Mouse (Mus musculus): ENCODE measurements around the gene Gm6401. TPM values are rescaled to one million over a fixed set of nuclear protein-coding genes. Genes with fewer than 3 reads are reported as not detected.
"Not testable (repeated sequence)": the region's sequence is repeated elsewhere in the genome, so short reads cannot be mapped to it uniquely, and the experiment has no call there.

The Gm6401 gene
- not detected for total RNA-seq (2021)
- long read RNA-seq, experiment 1, result 0 reads
- long read RNA-seq, experiment 2, result 0 reads

DNA sequence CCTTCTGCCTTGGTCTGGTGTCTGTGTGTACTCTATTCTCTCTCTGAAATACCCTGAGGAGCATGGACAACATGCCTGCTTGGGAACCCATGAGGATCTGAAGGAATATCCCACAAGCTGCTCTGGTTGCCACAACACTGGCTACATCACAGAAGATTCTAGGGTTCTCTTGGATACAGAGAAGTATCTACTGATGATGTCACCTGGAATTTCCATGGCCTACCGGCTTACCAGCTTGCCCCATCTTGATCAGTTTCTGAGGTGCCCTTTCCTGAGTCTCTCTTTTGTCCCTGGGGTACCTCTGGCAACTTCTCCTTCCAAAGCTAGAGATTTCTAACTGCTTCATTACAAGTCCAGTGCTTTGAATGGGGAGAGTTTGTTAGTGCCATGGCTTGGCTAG is at the start of gene Gm6401:
TSS of gene Gm6401 (minus strand) at position 101 of the 400 bp plus-strand sequence.
- DNase-seq (ENCODE audit: low spot score in 2 of 2), result not testable (repeated sequence)

DNA sequence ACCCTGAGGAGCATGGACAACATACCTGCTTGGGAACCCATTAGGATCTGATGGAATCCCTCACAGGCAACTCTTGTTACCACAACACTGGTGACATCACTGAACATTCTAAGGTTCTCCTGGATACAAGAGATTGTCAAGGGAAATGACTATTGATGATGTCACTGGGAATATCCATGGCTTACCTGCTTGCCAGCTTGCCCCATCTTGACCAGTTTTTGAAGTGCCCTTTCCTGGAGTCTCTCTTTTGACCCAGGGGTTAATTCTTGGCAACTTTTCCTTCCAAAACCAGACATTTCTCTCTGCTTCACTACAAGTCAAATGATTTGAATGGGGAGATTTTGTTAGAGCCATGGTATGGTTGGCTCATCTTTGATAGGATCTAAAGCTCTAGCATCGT is 15.5 kb upstream of the Gm6401 start, which contains the start of gene Gm3543:
TSS of gene Gm3543 (minus strand) at position 101 of the 400 bp plus-strand sequence.
- not testable (repeated sequence) for DNase-seq (ENCODE audit: low spot score in 2 of 2)

- DNase-seq (ENCODE audit: low spot score in 2 of 2), result not testable (repeated sequence)
These were observed 869 bp upstream of the Gm6401 start for GRCm38 (mm10) chr14:41968596-41968995.

- DNase-seq (ENCODE audit: low spot score in 2 of 2), result not testable (repeated sequence)
These were observed 3.6 kb downstream of the Gm6401 start for GRCm38 (mm10) chr14:41964095-41964494.

- DNase-seq (ENCODE audit: low spot score in 2 of 2), result not testable (repeated sequence)
These were observed 24.0 kb downstream of the Gm6401 start, which contains the start of gene 1700024B05Rik for GRCm38 (mm10) chr14:41943695-41944094. Gene 1700024B05Rik (plus strand): TSS chr14:41943995.

- DNase-seq (ENCODE audit: low spot score in 2 of 2), result not testable (repeated sequence)
These were observed 43.1 kb downstream of the Gm6401 start, which contains the start of gene 1700049E17Rik1 for GRCm38 (mm10) chr14:41924649-41925048. Gene 1700049E17Rik1 (plus strand): TSS chr14:41924949.

Other genes with a start within 250 kb of the Gm6401 start
- not detected for gene Gm7929, start 217.3 kb downstream of the Gm6401 start, total RNA-seq (2021)
- gene Gm47189, start 195.5 kb downstream of the Gm6401 start, total RNA-seq (2021), result not detected
- gene Gm7980, start 60.6 kb downstream of the Gm6401 start, total RNA-seq (2021), result not detected
- not detected for gene 1700049E17Rik1, start 43.0 kb downstream of the Gm6401 start, total RNA-seq (2021)
- gene 1700024B05Rik, start 23.9 kb downstream of the Gm6401 start, total RNA-seq (2021), result not detected
- gene Gm3543, start 15.4 kb upstream of the Gm6401 start, total RNA-seq (2021), result not detected
- gene Gm7951, start 149.4 kb upstream of the Gm6401 start, total RNA-seq (2021), result not detected
- gene Gm17027, start 194.7 kb upstream of the Gm6401 start, total RNA-seq (2021), result not detected
- not detected for gene Gm3573, start 222.9 kb upstream of the Gm6401 start, total RNA-seq (2021)

All from gastrocnemius, postnatal 4 days (tissue).